In the genomic region with DNA sequence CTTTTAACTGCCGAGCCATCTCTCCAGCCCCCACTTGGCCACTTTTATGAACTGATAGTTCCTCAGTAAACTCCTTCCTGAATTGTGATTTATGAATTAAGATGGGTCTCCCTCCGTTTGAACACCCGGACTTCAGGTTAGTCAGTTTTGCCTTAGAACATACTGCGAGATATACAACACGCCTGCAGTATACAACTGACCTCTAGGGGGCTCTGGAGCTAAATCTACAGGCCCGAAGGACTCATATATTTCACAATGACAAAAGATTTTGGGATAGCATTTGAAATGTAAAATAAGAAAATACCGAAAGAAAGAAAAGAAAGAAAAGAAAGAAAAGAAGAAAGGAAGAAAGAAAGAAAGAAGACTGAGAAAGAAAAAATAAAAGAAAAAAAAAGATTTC, we compare ENCODE assay signal across 9 mouse cellular contexts. TPM values are rescaled to one million over a fixed set of nuclear protein-coding genes. Genes with fewer than 3 reads are reported as not detected.
A peak's percentile ranks its signal among the peaks of the same experiment; 100 is the strongest.
DNase-seq lines count a peak whose midpoint lies in the region; ATAC-seq and TF ChIP-seq lines count a peak whose summit lies in the region.
"Had no signal": no experiment of that assay in that cellular context is flagged by ENCODE, and none has a peak within 500 bp of the region (broad histone marks: within the 10 kb centered on the region; RNA-seq: fewer than 3 reads in every experiment).

No protein-coding gene starts in this region.

- peak; percentile 50 to 72 for DNase-seq in heart, adult 2 months
- no peak for DNase-seq in heart, embryonic 10.5 days (ENCODE audit: low spot score)
- DNase-seq in CD8-positive naive resting alpha-beta T cell, adult 2 months (ENCODE audit: low read depth in 2 of 2, low spot score in 2 of 2), result peak; percentile 78 to 84
- DNase-seq in brain, adult 2 months (ENCODE audit: low read depth, low spot score), result peak; percentile 68
- peak; percentile 68 for DNase-seq in layer of hippocampus, adult 9-11 months
- DNase-seq in mesoderm, embryonic 11.5 days (ENCODE audit: low read depth, low spot score), result peak; percentile 72
- DNase-seq in testis, postnatal 14 days (ENCODE audit: low spot score), result peak; percentile 56

- H3K4me1 ChIP-seq in heart, adult 2 months (ENCODE audit: control insufficient read depth, insufficient read depth, low read length), result no peaks in the 10 kb centered on the region
- no peaks in the 10 kb centered on the region for H3K4me1 ChIP-seq in heart, embryonic 10.5 days
- H3K4me1 ChIP-seq: limb, embryonic 13.5 days had no signal

- TF ChIP-seq POLR2A in heart, adult 2 months (IDR thresholded peaks at IDR 0.05; ENCODE audit: insufficient read depth, low read depth, low read length), result no peak

- 0 out of 2 replicates have a peak, but pooled peaks have one; percentile 55 for ATAC-seq in erythroid progenitor cell, adult 5-6 weeks (replicated peaks; ENCODE audit: low FRiP score, poor library complexity, severe bottlenecking)

- no peaks in the 10 kb centered on the region for H3K9me3 ChIP-seq in heart, embryonic 10.5 days

- no peaks in the 10 kb centered on the region for H3K79me2 ChIP-seq in heart, adult 2 months (replicated peaks; ENCODE audit: control insufficient read depth, insufficient read depth, low read length)

- intact Hi-C loops in heart, adult 2 months (cut with DNase I), result loop anchor here (10.0 kb wide), 1 partner anchor 160 kb away; a partner anchor contains a TSS

- TF ChIP-seq EP300 in heart, adult 2 months (IDR thresholded peaks at IDR 0.05; ENCODE audit: insufficient read depth, low read depth, low read length), result no peak

- H3K9ac ChIP-seq in heart, adult 2 months (ENCODE audit: low read depth, low read length), result no peak overlapping the region
- H3K9ac ChIP-seq: limb, embryonic 13.5 days had no signal

- 32% methylated on average over 7 of the region's 7 CpGs for WGBS in heart, adult 2 months
- 37% methylated on average over 7 of the region's 7 CpGs for WGBS in heart, embryonic 10.5 days

- no peaks in the 10 kb centered on the region; the same call in 1 of the 2 replicates for H3K27me3 ChIP-seq in heart, adult 2 months (ENCODE audit: control insufficient read depth, insufficient read depth, low read length)
- H3K27me3 ChIP-seq in heart, embryonic 10.5 days (ENCODE audit: insufficient read depth, poor library complexity, severe bottlenecking), result peaks cover 20% of the 10 kb centered on the region

- no peak overlapping the region for H3K27ac ChIP-seq in heart, adult 2 months
- H3K27ac ChIP-seq in heart, embryonic 10.5 days, result no peak overlapping the region
- H3K27ac ChIP-seq: limb, embryonic 13.5 days had no signal

- no peaks in the 10 kb centered on the region for H3K36me3 ChIP-seq in heart, adult 2 months (ENCODE audit: control insufficient read depth, insufficient read depth, low read length)
- no peaks in the 10 kb centered on the region for H3K36me3 ChIP-seq in heart, embryonic 10.5 days
- H3K36me3 ChIP-seq: limb, embryonic 13.5 days had no signal

- H3K4me3 ChIP-seq in heart, adult 2 months, result no peak overlapping the region
- no peak overlapping the region for H3K4me3 ChIP-seq in heart, embryonic 10.5 days
- H3K4me3 ChIP-seq: limb, embryonic 13.5 days had no signal

- peak; percentile 93 for TF ChIP-seq CTCF in heart, adult 2 months (IDR thresholded peaks at IDR 0.05)

RNA-seq across cellular contexts. Expression of a gene that starts 16.9 kb away (rescaled TPM):
- total RNA-seq in heart, adult 2 months (2021), result under 1 TPM; 0.20 to 0.29 TPM
- polyA plus RNA-seq in heart, adult 2 months (2012; rRNA removed), result 0.79 and 3.2 TPM in 2 replicates
- polyA plus RNA-seq in heart, embryonic 10.5 days (2016; fragmentation: Nextera tagmentation; extraction: Ambion mirVana), result 0.62 and 0.84 TPM in 2 replicates
- total RNA-seq in erythroid progenitor cell, adult 5-6 weeks (2015; ENCODE audit: low replicate concordance), result not detected in 2 replicates
- total RNA-seq in erythroid progenitor cell, adult 5-6 weeks (2017; ENCODE audit: low replicate concordance), result 0.39 and 1.5 TPM in 2 replicates

RNA-seq across cellular contexts. Expression of a gene that starts 36.0 kb away (rescaled TPM):
- 1 to 10 TPM in 1 of 2 experiments, under 1 TPM in 1; 0.89 to 1.8 TPM for total RNA-seq in heart, adult 2 months (2021)
- polyA plus RNA-seq in heart, adult 2 months (2012; rRNA removed), result 0.98 and 1.7 TPM in 2 replicates
- 0.38 and 1.0 TPM in 2 replicates for polyA plus RNA-seq in heart, embryonic 10.5 days (2016; fragmentation: Nextera tagmentation; extraction: Ambion mirVana)
- 0.36 and 0.42 TPM in 2 replicates for total RNA-seq in erythroid progenitor cell, adult 5-6 weeks (2015; ENCODE audit: low replicate concordance)
- total RNA-seq in erythroid progenitor cell, adult 5-6 weeks (2017; ENCODE audit: low replicate concordance), result 2.1 and 2.9 TPM in 2 replicates

RNA-seq across cellular contexts. Expression of a gene that starts 43.7 kb away (rescaled TPM):
- 10 to 100 TPM; 39.1 to 42.4 TPM for total RNA-seq in heart, adult 2 months (2021)
- polyA plus RNA-seq in heart, adult 2 months (2012; rRNA removed), result 38.8 and 41.3 TPM in 2 replicates
- 31.4 and 40.6 TPM in 2 replicates for polyA plus RNA-seq in heart, embryonic 10.5 days (2016; fragmentation: Nextera tagmentation; extraction: Ambion mirVana)
- total RNA-seq in erythroid progenitor cell, adult 5-6 weeks (2015; ENCODE audit: low replicate concordance), result 5.4 and 8.4 TPM in 2 replicates
- 11.5 and 14.5 TPM in 2 replicates for total RNA-seq in erythroid progenitor cell, adult 5-6 weeks (2017; ENCODE audit: low replicate concordance)

RNA-seq across cellular contexts. Expression of a gene that starts 43.8 kb away (rescaled TPM):
- 10 to 100 TPM; 76.0 to 79.8 TPM for total RNA-seq in heart, adult 2 months (2021)
- 64.0 and 72.5 TPM in 2 replicates for polyA plus RNA-seq in heart, adult 2 months (2012; rRNA removed)
- polyA plus RNA-seq in heart, embryonic 10.5 days (2016; fragmentation: Nextera tagmentation; extraction: Ambion mirVana), result 160 and 180 TPM in 2 replicates
- total RNA-seq in erythroid progenitor cell, adult 5-6 weeks (2015; ENCODE audit: low replicate concordance), result 2.5 and 8.6 TPM in 2 replicates
- total RNA-seq in erythroid progenitor cell, adult 5-6 weeks (2017; ENCODE audit: low replicate concordance), result 18.9 and 20.7 TPM in 2 replicates

RNA-seq across cellular contexts. Expression of a gene that starts 44.1 kb away (rescaled TPM):
- total RNA-seq in heart, adult 2 months (2021), result 1 to 10 TPM; 4.0 to 7.5 TPM
- polyA plus RNA-seq in heart, adult 2 months (2012; rRNA removed), result 12.2 and 21.3 TPM in 2 replicates
- 4.2 and 7.1 TPM in 2 replicates for polyA plus RNA-seq in heart, embryonic 10.5 days (2016; fragmentation: Nextera tagmentation; extraction: Ambion mirVana)
- total RNA-seq in erythroid progenitor cell, adult 5-6 weeks (2015; ENCODE audit: low replicate concordance), result 14.4 and 17.2 TPM in 2 replicates
- 12.3 and 20.4 TPM in 2 replicates for total RNA-seq in erythroid progenitor cell, adult 5-6 weeks (2017; ENCODE audit: low replicate concordance)
